Mouse (Mus musculus): ENCODE data around the gene Sstr3.
A peak's percentile ranks its signal among the peaks of the same experiment; 100 is the strongest.

Sstr3 gene

GRCm38 (mm10) chr15:78530671-78531450 is 13.6 kb downstream of the Sstr3 start, which contains the start of gene C1qtnf6:
Gene C1qtnf6 (minus strand): TSS chr15:78531416.
- peak; percentile 72 for DNase-seq

GRCm38 (mm10) chr15:78530141-78530540 is 14.3 kb downstream of the Sstr3 start:
- DNase-seq = no peak

DNA sequence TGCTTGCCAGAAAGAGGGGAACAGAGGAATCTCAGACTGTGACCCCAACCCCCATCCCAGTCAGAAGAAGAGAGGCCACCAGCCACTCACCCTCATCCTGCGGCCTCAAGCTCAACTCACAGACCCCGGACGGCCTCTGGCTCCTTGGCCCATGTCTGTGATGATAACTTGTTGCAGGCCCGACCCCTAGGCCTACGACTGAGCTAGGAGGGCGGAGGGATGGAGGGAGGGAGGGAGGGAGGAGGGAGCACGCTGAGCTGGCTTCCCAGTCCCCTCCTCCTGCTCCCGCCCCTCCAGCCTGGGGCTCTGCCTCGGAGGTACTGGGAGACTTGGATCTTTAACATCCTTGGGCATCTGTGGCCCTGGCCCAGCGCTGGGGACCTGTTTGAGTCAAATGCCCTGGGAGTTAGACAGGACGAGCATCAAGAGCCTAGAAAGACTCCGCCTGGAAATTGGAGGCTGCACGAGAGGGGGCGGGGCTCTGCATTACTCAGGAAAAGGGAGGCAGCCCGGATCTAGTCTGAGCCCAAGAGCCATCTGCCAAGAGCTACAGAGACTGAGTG is 15.0 kb downstream of the Sstr3 start:
- peak; percentile 60 for DNase-seq

DNA sequence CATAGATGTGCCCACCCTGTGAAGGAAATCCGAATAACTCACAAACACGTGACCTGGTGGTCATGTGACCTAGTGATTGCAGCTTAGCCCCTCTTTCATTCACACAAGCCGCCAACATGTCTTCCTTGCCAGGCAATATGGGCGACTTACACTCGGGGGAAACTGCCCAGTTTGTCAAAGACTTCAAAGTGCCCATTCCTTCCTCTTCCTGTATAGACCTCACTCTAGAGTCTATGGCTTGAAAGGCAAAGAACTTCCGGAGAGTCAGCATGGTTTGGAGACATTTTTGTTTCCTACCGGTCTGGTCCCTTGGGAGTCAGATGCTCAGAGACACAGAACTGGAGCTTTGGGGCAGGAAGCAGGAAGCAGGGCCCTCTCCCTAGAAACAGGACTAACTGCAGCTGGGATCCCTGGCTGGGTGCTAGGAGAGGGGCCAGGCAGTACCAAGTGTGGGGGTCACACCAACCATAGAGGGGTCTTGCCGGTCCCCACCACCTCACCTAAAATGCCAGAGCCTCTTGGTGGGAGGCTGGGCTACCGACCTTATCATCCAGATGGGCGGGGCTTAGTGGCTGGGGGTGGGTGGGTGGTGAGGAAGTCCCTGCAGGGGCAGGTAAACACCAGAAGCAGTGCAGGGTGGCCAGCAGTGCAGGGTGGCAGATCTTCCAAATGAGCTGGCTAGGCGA is 15.6 kb downstream of the Sstr3 start:
- peak; percentile 31 for DNase-seq

GRCm38 (mm10) chr15:78527973-78528372 is 16.5 kb downstream of the Sstr3 start:
- peak; percentile 30 for DNase-seq

GRCm38 (mm10) chr15:78524163-78524562 is 20.3 kb downstream of the Sstr3 start:
- no peak for DNase-seq

DNA sequence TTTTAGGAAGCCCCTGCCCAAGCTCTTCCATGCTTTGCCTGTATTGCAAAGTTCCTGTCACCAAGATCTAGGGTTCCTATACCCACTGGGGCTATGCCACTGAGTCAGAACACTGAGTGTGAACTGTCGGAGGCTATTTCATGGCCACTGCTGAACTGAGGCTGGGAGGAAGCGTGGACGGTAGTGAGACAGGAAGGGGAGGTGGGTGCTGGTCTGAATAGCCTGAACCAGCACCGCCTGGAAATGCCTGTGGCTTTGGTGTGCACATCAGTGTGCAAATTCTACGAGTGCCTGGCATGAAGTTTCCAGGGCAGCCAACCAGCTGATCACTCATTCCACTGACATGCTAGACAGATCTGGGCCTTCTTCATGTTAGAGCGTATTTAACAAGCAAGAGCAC is 22.6 kb downstream of the Sstr3 start:
- no peak for DNase-seq

GRCm38 (mm10) chr15:78521331-78521730 is 23.2 kb downstream of the Sstr3 start:
- no peak for DNase-seq

DNA sequence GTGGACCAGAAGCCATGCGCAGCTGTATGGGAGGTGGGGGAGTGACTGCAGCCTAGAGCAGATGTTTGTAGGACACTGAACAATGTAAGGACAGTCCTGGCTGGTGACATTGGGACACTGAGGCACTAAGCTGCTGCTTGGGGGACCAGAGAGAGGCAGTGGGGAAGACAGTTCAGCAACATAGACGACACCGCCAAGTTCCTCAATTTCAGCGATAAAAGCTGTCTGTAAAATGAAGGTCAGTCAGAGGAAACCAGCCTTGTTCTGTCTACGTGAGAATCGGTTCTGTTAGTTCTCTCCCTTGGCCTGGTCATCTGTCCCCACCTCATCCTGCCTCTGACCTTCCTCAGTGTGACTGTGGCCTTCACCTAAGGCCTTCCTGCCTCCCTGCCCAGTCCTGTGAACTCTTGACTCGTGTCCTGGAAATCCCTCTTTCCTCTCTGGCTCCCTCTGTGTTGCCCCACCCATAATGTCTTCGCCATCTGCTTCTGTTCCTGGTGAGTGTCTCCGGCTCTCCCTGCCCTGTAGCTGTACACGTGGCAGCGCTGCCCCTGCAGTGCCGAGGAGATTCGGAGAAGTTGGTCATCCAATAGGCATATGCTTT is 24.3 kb downstream of the Sstr3 start:
- DNase-seq = peak; percentile 37

- DNase-seq = no peak
These were observed 26.3 kb downstream of the Sstr3 start for GRCm38 (mm10) chr15:78518221-78518620.

GRCm38 (mm10) chr15:78515759-78516158 is 28.7 kb downstream of the Sstr3 start:
- DNase-seq = no peak

DNA sequence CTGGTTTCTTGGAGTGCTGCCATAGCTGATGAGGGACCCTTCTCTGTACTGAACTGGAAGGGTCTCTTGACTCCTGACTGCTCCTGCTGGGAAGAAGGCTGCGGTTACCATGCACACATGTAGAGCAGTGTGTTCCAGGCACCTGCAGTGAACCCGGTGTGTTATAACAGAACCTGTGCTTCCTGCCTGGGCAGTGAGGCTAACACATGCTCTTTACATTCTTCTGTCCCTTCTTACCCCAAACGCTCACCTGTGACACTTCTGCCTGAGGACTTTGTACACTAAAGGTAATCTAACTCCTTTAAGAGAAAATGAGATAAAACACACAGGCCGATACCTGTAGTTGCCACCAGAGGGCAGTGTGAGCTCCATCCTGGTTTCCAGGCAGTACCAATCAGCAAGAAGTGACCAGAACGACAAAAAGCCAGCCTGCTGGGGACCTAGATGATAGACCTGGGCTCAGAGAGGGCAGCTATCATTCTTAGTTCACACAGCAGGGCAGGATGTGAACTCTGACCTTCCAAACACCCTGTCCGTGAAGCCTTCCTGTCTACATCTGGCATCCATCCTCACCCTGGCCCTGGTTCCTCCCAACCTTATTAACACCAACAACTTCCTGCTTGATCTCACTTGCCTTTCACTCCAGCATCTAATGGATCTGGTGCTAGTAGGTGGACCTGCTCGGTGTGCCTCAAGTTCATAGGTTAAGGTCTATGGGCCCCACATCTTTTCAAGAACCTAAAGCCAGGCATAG is 29.9 kb downstream of the Sstr3 start:
- peak; percentile 86 for DNase-seq

- no peak for DNase-seq
These were observed 31.5 kb downstream of the Sstr3 start for GRCm38 (mm10) chr15:78513019-78513418.

DNA sequence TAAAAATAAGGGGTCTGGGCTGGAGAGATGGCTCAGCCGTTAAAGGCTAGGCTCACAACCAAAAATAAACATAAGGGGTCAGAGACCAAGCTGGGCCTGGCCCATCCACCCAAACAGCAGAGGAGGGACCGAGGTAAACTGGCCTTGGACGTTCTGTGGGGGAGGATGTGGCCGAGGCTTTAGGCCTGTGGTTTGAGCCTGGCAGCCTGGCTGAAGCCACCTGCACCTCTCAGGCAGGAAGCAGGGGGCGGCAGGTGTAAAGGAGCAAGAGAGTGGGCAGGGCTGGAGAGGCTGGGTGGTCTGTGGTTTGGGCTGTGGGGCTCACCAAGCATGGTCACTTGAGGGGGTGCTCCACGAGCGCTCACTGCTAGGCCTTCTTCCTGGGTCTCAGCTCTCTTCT is 32.5 kb downstream of the Sstr3 start:
- DNase-seq = no peak

DNA sequence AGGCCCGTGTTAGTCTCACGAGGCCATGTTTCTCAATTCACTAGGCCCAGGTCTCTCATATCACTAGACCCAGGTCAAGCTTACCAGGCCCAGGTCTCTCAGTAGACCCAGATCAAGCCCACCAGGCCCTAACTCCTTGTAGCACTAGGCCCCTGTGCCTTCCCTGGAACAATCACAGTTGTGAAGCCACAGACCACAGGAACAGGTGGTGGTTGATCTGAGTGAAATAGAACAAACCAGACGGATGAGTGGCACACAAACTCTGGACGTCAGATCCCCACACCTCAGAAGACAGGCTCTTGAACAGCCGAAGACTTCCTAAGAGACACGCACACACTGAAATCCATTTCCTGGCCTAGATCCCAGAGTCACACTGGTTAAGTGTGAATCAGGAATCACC is 33.7 kb downstream of the Sstr3 start:
- no peak for DNase-seq

GRCm38 (mm10) chr15:78510121-78510576 is 34.3 kb downstream of the Sstr3 start:
- no peak for DNase-seq

GRCm38 (mm10) chr15:78509297-78509899 is 35.1 kb downstream of the Sstr3 start:
- DNase-seq = no peak

- no peak for DNase-seq
These were observed 36.0 kb downstream of the Sstr3 start for GRCm38 (mm10) chr15:78508443-78508842.

DNA sequence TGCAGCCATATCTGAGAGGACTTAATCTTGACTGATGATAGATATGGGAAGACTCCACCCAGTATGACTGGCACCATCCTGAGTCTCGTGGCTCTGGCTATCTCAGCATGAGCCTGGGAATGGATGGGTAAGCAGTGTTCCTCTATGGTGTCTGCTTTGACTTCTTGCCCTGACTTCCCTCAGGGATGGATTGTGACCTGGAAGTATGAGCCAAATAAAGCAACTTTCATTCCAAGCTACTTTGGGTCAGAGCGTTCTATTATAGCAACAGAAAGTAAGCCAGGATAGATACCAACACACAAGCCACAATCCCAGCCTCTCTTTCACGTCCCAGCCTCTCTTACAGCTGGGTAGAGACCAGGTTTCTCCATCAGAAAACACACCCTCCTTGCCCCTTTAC is 38.9 kb downstream of the Sstr3 start:
- DNase-seq = no peak

GRCm38 (mm10) chr15:78504816-78505215 is 39.7 kb downstream of the Sstr3 start:
- no peak for DNase-seq

DNA sequence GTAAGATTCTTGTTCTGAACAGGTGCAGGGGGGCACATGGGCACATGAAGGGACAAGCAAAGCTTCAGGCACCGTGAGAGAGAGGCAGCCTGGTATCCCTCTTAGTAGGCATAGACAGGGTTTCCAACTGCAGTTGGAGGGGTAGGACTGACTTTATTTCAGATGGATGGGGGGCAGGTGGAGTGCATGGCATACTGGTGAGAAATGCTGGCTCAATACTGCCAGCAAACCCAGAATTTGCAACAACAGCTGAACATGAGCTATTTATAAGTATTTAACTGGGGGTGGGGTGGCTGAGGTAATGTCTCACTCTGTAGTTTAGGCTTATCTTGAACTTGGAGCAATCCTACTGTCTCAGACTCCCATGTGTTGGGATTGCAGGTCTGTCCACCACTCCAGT is 40.5 kb downstream of the Sstr3 start:
- DNase-seq = no peak

- no peak for DNase-seq
These were observed 41.9 kb downstream of the Sstr3 start for GRCm38 (mm10) chr15:78502437-78503132.
